Mouse (Mus musculus): ENCODE results near the gene Prrg3.
"Not testable (repeated sequence)": the region's sequence is repeated elsewhere in the genome, so short reads cannot be mapped to it uniquely, and the experiment has no call there.

Gene Prrg3

GRCm38 (mm10) chrX:71962073-71963051 lies at the start of gene Prrg3:
Prrg3 (plus strand) TSS chrX:71962624.
- peak; percentile 57 for DNase-seq (ENCODE audit: low spot score)

DNA sequence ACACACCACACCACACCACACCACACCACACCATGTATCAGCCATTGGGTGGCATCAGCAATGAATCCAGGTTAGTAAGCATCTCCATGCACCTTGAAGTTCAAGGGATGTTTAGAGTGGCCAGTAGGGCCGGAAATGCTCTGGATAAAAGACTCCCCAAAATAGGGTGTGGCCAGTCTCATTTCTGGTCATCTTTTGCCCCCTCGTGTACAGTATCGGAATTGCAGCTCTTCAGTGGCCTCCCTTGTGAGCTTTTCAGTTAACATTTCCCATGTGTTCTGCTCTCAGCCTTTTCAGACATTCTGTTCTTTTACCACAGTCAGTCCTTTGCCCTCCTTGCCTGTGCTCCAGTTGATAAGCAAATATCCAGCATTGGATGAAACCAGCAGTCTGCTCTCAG lies 15.8 kb upstream of the Prrg3 start:
- peak; percentile 31 for DNase-seq (ENCODE audit: low spot score)

- peak; percentile 66 for DNase-seq (ENCODE audit: low spot score)
Measured at GRCm38 (mm10) chrX:71958366-71958765, 4.1 kb upstream of the Prrg3 start.

GRCm38 (mm10) chrX:71963275-71963912 lies 970 bp downstream of the Prrg3 start:
- no peak for DNase-seq (ENCODE audit: low spot score)

- DNase-seq (ENCODE audit: low spot score): peak; percentile 34
Measured at GRCm38 (mm10) chrX:71968216-71968615, 5.8 kb downstream of the Prrg3 start.

DNA sequence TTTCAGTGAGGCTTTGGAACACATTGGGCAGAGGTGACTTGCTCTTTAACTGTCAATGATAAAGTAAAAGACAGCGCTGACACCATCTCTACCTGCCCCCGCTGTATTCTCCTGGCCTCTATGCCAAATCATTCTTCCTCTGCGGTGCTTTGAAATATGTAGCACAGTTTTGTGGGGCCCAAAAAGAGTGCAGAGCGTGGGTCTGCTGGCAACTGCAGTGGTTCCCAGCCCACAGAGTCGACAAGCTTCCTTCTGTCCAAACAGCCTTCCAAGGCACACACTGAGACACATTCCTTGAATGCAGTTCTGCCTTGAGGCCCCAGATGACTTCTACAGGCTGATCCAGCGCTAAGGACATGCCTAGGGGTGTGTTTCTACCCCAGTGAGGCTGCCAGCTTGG lies 6.4 kb downstream of the Prrg3 start:
- no peak for DNase-seq (ENCODE audit: low spot score)

DNA sequence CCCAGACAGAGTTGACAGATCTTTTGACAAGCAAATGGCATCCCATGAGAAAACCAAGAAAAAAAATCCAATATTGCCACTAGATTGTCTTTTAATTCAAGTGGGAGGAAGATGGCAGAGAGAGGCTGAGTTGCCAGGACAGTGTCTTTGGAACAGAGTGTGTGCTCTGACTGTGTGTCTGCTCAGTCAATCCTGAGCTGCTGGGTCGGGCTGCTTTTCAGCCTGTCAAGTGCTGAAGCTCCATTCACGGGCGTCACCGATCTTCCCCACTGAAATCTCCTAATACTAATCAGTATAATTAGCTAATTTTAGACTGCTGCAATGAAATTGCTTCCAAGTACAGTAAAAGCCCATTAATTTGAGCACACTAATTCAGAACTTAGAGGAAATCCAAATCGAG lies 8.9 kb downstream of the Prrg3 start:
- DNase-seq (ENCODE audit: low spot score): no peak

DNA sequence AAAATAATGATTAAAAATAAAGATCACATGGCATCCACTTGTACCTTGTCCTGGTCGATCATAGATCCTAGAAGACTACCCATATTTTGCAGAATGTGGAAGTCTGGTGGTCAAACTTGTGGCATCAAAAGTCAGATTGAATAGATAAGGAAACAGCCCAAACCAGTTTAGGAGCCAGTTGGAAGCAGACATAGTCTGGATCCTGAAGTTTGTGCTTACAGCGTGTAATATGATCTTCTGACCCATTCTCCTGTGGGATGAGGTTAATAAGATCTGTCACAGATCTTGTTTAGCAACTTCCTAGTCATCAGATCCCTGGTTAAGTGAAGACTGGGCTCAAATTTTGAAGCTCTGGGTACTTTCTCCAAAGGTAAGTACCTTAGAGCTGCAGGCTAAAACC lies 10.3 kb downstream of the Prrg3 start, which contains the start of gene Fate1:
Gene Fate1, plus strand, starts transcription at position 301 of the 400 bp plus-strand sequence.
- no peak for DNase-seq (ENCODE audit: low spot score)

GRCm38 (mm10) chrX:71977681-71978080 lies 15.3 kb downstream of the Prrg3 start:
- DNase-seq (ENCODE audit: low spot score): not testable (repeated sequence)

DNA sequence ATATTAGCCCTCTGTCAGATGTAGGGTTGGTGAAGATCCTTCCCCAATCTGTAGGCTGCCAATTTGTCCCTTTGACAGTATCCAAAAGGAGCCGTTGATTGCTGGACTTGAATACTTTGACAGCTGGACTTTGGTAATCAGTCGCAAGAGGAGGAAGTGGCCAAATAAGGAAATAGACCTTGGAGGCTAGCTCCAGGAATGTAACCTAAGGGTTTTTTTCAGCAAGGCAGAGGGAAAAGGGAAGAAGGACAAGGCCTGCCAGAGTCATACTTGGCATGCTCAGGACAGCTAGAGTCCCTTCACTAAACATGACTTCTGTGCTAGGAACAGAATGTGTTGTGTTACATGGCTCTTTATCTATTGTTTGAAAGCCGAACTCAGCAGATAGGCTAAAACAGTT lies 18.0 kb downstream of the Prrg3 start:
- DNase-seq (ENCODE audit: low spot score): peak; percentile 41

DNA sequence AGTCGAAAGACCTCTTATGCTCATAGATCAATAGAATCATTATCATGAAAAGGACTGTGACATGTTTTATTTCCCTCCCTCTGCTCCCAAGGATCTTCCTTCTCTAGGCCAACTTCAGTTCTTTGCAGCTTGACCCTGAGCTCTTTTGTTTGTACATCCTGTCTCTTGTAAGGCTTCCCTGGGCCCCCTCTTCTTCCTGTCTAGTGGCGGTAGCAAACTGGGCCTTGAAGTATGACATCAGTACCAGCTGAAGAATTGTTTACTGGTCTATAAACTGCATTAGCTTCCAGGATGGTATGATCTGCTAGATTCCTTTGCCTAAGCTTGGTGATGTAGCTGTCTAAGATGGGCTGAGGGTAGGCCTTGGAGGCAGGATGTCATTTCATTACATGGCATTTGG lies 18.9 kb downstream of the Prrg3 start:
- DNase-seq (ENCODE audit: low spot score): no peak

DNA sequence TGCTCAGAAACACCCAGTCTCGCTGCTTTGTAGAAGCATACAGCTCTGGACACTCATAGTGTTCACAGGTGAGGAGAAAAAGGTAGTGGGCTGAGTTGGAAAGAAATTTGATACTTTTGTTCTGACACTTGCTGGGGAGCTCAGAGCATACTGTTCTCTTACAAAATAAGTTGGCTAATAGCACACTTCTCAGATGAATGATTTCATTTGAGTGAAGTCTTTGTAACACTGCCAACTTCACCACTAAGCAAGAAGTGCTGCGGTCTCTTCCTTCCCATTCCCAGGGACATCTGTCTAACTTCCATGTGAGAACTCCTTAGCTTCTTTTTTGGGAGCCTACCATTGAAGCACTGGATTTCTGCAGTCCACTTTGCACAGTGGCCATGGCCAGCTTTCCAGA lies 20.8 kb downstream of the Prrg3 start:
- DNase-seq (ENCODE audit: low spot score): peak; percentile 24

DNA sequence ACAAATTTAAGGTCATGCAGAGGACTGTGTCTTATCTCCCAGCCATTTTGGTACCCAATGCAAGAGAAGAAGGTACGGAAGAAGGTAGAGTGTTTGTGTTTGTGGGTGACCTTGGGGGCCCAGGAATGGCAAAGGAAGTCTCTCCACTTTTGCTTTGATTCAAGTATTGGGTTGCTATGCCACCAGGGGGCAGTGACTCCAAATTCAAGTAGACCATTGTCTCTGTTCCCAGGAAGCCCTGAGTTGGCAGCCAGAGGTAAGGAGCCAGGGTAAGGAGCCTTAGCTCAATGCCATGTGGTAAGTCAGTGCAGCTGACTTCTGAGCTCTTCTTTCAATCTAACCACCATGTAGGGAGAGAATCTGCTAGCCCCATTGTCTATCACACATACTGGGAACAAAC lies 21.4 kb downstream of the Prrg3 start:
- peak; percentile 43 for DNase-seq (ENCODE audit: low spot score)

DNA sequence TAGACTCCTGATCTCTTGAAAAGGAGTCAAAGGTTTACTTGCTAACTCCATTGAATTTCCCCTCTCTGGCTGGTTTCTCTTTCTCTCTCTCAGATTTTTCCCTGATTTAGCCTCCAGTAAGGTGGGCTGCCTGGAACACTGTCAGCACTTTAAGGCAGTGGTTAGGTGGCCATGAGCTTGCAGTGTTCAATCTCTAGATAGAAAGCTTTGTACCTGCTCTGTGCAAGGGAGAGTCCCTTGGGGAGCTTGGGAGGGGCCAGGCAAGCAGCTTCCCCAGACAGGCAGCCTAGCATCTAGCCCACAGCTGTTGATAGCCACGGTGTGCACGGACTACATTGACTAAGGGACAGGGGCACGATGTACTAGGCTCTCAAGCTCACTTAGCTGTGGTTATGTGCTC lies 29.1 kb downstream of the Prrg3 start, which contains the start of gene Cnga2:
Gene Cnga2, plus strand, starts transcription at position 301 of the 400 bp plus-strand sequence.
- DNase-seq (ENCODE audit: low spot score): no peak

GRCm38 (mm10) chrX:71995972-71996371 lies 33.5 kb downstream of the Prrg3 start:
- DNase-seq (ENCODE audit: low spot score): peak; percentile 30

- DNase-seq (ENCODE audit: low spot score): peak; percentile 37
Measured at GRCm38 (mm10) chrX:72009930-72010329, 47.5 kb downstream of the Prrg3 start.

- DNase-seq (ENCODE audit: low spot score): peak; percentile 29
Measured at GRCm38 (mm10) chrX:72012236-72012635, 49.8 kb downstream of the Prrg3 start.

- peak; percentile 43 for DNase-seq (ENCODE audit: low spot score)
Measured at GRCm38 (mm10) chrX:72012804-72013203, 50.4 kb downstream of the Prrg3 start.

GRCm38 (mm10) chrX:72022241-72022640 lies 59.8 kb downstream of the Prrg3 start:
- DNase-seq (ENCODE audit: low spot score): no peak

All from lung, postnatal 25 days (tissue).